Mouse (Mus musculus) liver, postnatal 0 days (tissue): ENCODE measurements around the gene Sqstm1.

Experiments
- CTCF ChIP-seq: sonication (generic); IDR thresholded peaks from 2 replicates; pipeline ENCODE4 v1.5.1; 2016; ENCODE audit warnings: antibody characterized with exemption, low read depth
- EP300 ChIP-seq: IDR thresholded peaks from 2 replicates; pipeline ENCODE4 v1.6.1; 2016; ENCODE audit warnings: antibody characterized with exemption, low read depth, mild to moderate bottlenecking

DNA sequence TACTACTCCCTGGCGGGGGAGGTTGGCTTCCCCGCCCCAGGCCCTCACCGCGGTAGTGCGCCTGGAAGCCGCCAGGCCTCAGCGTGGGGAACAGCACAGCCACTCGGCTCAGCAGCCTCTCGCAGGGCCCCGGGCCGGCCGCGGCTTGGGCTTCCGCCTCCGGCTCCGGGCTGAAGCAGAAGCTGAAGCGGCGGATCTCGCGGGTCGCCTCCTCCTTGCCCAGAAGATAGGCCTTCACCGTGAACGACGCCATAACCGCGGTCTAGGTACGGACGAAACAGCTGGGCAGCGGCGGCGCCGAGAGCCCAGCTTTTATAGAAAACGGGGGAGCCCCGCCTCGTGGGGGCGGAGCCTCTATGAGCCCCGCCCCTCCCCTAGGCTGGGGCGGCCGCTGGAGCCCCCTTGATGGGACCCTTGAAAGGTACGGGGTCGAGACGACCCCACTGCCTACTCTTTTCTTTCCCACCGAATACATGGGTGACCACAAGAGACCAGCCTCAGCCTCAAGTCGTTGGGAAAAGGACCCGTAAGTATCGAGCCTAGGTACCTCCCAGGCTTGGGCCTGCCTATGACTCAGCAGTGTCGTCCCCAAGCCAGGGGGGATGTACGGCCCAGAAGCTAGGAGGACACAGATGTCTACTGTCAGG is at the start of gene Sqstm1, which contains the start of gene Mgat4b:
- TF ChIP-seq CTCF (peak; percentile 22; the same call in 1 of the 2 replicates), EP300 (peak; percentile 27; the same call in 1 of the 2 replicates)
